16 mouse cellular contexts compared by ENCODE assay signal in the genomic region with DNA sequence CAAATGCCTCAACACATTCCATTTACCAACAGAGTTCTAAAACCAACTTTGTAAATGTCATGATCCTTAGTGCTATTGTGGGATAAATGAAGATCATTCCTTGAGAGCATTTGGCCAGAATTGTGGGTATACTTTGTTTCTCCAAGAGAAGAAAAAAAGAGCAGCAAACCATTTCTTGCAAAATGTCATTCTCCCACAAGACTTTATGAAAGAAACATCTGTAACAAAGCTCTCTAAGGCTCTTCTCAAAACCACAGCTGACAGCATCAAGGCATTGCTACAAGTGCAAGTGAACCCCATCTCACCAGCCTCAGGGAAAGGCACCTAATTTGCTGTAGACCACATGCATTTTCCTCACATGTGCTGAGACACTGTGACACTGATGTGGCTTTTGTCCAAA.
"Had no signal": no experiment of that assay in that cellular context is flagged by ENCODE, and none has a peak within 500 bp of the region (broad histone marks: within the 10 kb centered on the region; RNA-seq: fewer than 3 reads in every experiment).

No protein-coding gene starts in this region.

- H3K27ac ChIP-seq: kidney, embryonic 15.5 days; limb, embryonic 15.5 days; liver, embryonic 13.5 days; lung, embryonic 15.5 days; macrophage; midbrain, embryonic 13.5 days; neural tube, embryonic 13.5 days; stomach, embryonic 15.5 days had no signal

- H3K9ac ChIP-seq: kidney, embryonic 15.5 days; limb, embryonic 15.5 days; liver, embryonic 13.5 days; liver, postnatal 0 days; lung, embryonic 15.5 days; midbrain, embryonic 13.5 days; neural tube, embryonic 13.5 days; stomach, embryonic 15.5 days had no signal

- H3K4me1 ChIP-seq: kidney, embryonic 15.5 days; limb, embryonic 15.5 days; liver, embryonic 13.5 days; lung, embryonic 15.5 days; megakaryocyte, embryonic 14.5 days; midbrain, embryonic 13.5 days; neural tube, embryonic 13.5 days; stomach, embryonic 15.5 days had no signal

- DNase-seq: kidney, postnatal 14 days; liver, embryonic 13.5 days; liver, postnatal 0 days; lung, postnatal 14 days; retina, postnatal 1 day; right cerebral cortex, postnatal 14 days; thymus, adult 2 months; thymus, postnatal 25 days had no signal

- H3K4me3 ChIP-seq: kidney, embryonic 15.5 days; limb, embryonic 15.5 days; liver, embryonic 13.5 days; lung, embryonic 15.5 days; megakaryocyte, embryonic 14.5 days; midbrain, embryonic 13.5 days; neural tube, embryonic 13.5 days; stomach, embryonic 15.5 days had no signal

- H3K27me3 ChIP-seq: kidney, embryonic 15.5 days; limb, embryonic 15.5 days; liver, embryonic 13.5 days; lung, embryonic 15.5 days; megakaryocyte, embryonic 14.5 days; midbrain, embryonic 13.5 days; neural tube, embryonic 13.5 days; stomach, embryonic 15.5 days had no signal

- H3K36me3 ChIP-seq: kidney, embryonic 15.5 days; limb, embryonic 15.5 days; liver, embryonic 13.5 days; lung, embryonic 15.5 days; midbrain, embryonic 13.5 days; neural tube, embryonic 13.5 days; stomach, embryonic 15.5 days had no signal

- ATAC-seq: liver, postnatal 0 days; midbrain, embryonic 13.5 days had no signal

- H3K9me3 ChIP-seq: kidney, embryonic 15.5 days; limb, embryonic 15.5 days; liver, embryonic 13.5 days; lung, embryonic 15.5 days; midbrain, embryonic 13.5 days; neural tube, embryonic 13.5 days; stomach, embryonic 15.5 days had no signal

- H3K4me2 ChIP-seq: kidney, embryonic 15.5 days; limb, embryonic 15.5 days; liver, embryonic 13.5 days; lung, embryonic 15.5 days; midbrain, embryonic 13.5 days; neural tube, embryonic 13.5 days; stomach, embryonic 15.5 days had no signal
